Mouse (Mus musculus) heart, embryonic 14.5 days (tissue): ENCODE measurements around the gene Rab37. TPM values are rescaled to one million over a fixed set of nuclear protein-coding genes. Genes with fewer than 3 reads are reported as not detected.

Source experiments
- ATAC-seq: fragments of 200-750 bp; cut with Nextera tagmentation; 2 replicates; pipeline ENCODE4 v1.8.0; 2017; ENCODE audit warnings: low read depth, moderate TSS enrichment; ENCODE audit not compliant: insufficient number of reproducible peaks, insufficient read depth, low FRiP score
- H3K27ac ChIP-seq, 2 experiments: fragments of 200-500 bp in 1 of 2; fragments of 300-500 bp in 1 of 2; sonication (generic) in 1 of 2; replicated peaks in 1 of 2; 2 replicates each; pipeline ENCODE4 v1.5.1; 2012 to 2014; ENCODE audit warnings: low read depth in 2 of 2, low read length in 2 of 2, control low read depth in 1 of 2, mild to moderate bottlenecking in 1 of 2, mixed read lengths in 1 of 2; ENCODE audit not compliant: control insufficient read depth in 1 of 2, insufficient read depth in 1 of 2
- H3K27me3 ChIP-seq: fragments of 300-500 bp; sonication (generic); 2 replicates; pipeline ENCODE4 v1.6.1; 2014; ENCODE audit warnings: mild to moderate bottlenecking, low read length, control low read depth; ENCODE audit not compliant: control insufficient read depth, insufficient read depth
- H3K36me3 ChIP-seq: fragments of 300-500 bp; sonication (generic); 2 replicates; pipeline ENCODE4 v1.6.1; 2014; ENCODE audit warnings: mild to moderate bottlenecking, control low read depth, low read length, mixed read lengths; ENCODE audit not compliant: control insufficient read depth, insufficient read depth
- H3K4me1 ChIP-seq, 2 experiments: fragments of 200-500 bp in 1 of 2; fragments of 300-500 bp in 1 of 2; sonication (generic) in 1 of 2; 2 replicates each; pipeline ENCODE4 v1.6.1; 2012 to 2014; ENCODE audit warnings: low read length in 2 of 2, control low read depth in 1 of 2, mixed read lengths in 1 of 2; ENCODE audit not compliant: control insufficient read depth in 2 of 2, insufficient read depth in 2 of 2
- H3K4me2 ChIP-seq: fragments of 300-500 bp; sonication (generic); 2 replicates; pipeline ENCODE4 v1.6.1; 2014; ENCODE audit warnings: mild to moderate bottlenecking, low read length
- H3K4me3 ChIP-seq, 2 experiments: fragments of 200-500 bp in 1 of 2; fragments of 300-500 bp in 1 of 2; sonication (generic) in 1 of 2; 2 replicates each; pipeline ENCODE4 v1.5.1; 2012 to 2014; ENCODE audit warnings: low read length in 2 of 2, mild to moderate bottlenecking in 2 of 2, control low read depth in 1 of 2, low read depth in 1 of 2, moderate library complexity in 1 of 2; ENCODE audit not compliant: control insufficient read depth in 1 of 2, insufficient read depth in 1 of 2
- H3K9ac ChIP-seq: fragments of 300-500 bp; sonication (generic); 2 replicates; pipeline ENCODE4 v1.6.1; 2014; ENCODE audit warnings: mild to moderate bottlenecking, low read length
- H3K9me3 ChIP-seq: fragments of 300-500 bp; sonication (generic); 2 replicates; pipeline ENCODE4 v1.6.1; 2016; ENCODE audit warnings: low read length, control low read depth; ENCODE audit not compliant: control insufficient read depth
- WGBS: fragments of 180-500 bp; shearing (Covaris S2); extraction: QIAGEN DNeasy Blood & Tissue Kit; methylation state at CpG from one replicate; pipeline ENCODE4 v1.1.7; 2014; 5-methylcytosine and 5-hydroxymethylcytosine counted together
- polyA plus RNA-seq: library from polyadenylated mRNA; unstranded; fragments of >200 nt; fragmentation: Nextera tagmentation; extraction: Ambion mirVana; gene quantifications from 2 replicates; pipeline ENCODE4 v1.2.1, GENCODE M21; 2014

The Rab37 gene
- polyA plus RNA-seq, 1 experiment from 2014 or later = 0.89 TPM

GRCm38 (mm10) chr11:115086213-115086612, 5.0 kb upstream of the Rab37 start:
- no peak overlapping the region for H3K9ac ChIP-seq
- H3K4me3 ChIP-seq = no peak overlapping the region
- WGBS = 53% methylated on average over 7 of the region's 7 CpGs
- ATAC-seq = no peak
- no peaks in the 10 kb centered on the region for H3K36me3 ChIP-seq
- H3K4me2 ChIP-seq = no peak overlapping the region
- no peaks in the 10 kb centered on the region for H3K4me1 ChIP-seq
- no peaks in the 10 kb centered on the region for H3K9me3 ChIP-seq
- no peak overlapping the region for H3K27ac ChIP-seq
- peaks cover 33% of the 10 kb centered on the region for H3K27me3 ChIP-seq

GRCm38 (mm10) chr11:115089853-115090252, 1.4 kb upstream of the Rab37 start:
- Histone ChIP-seq H3K9me3 (peaks cover 5% of the 10 kb centered on the region), H3K27me3 (peaks cover 41% of the 10 kb centered on the region)
- WGBS = 63% methylated on average over 6 of the region's 6 CpGs

GRCm38 (mm10) chr11:115092140-115092539, 909 bp downstream of the Rab37 start:
- no peak overlapping the region for H3K4me3 ChIP-seq

More at GRCm38 (mm10) chr11:115089853-115090252, 1.4 kb upstream of the Rab37 start:
- H3K4me3 ChIP-seq = no peak overlapping the region
- no peak overlapping the region for H3K4me2 ChIP-seq
- no peaks in the 10 kb centered on the region for H3K36me3 ChIP-seq
- H3K27ac ChIP-seq = no peak overlapping the region
- H3K9ac ChIP-seq = no peak overlapping the region
- H3K4me1 ChIP-seq = no peaks in the 10 kb centered on the region; a peak in 1 of 4 replicates
- ATAC-seq = no peak

GRCm38 (mm10) chr11:115098203-115098932, 7.1 kb downstream of the Rab37 start:
- ATAC-seq = no peak
- no peak overlapping the region for H3K27ac ChIP-seq
- no peaks in the 10 kb centered on the region for H3K36me3 ChIP-seq

More at GRCm38 (mm10) chr11:115092140-115092539, 909 bp downstream of the Rab37 start:
- Histone ChIP-seq H3K9ac (no peak overlapping the region), H3K27ac (no peak overlapping the region), H3K27me3 (peaks cover 35% of the 10 kb centered on the region), H3K4me1 (no peaks in the 10 kb centered on the region; a peak in 1 of 4 replicates), H3K9me3 (peaks cover 5% of the 10 kb centered on the region), H3K4me2 (no peak overlapping the region), H3K36me3 (no peaks in the 10 kb centered on the region)
- 18% methylated on average over 4 of the region's 4 CpGs for WGBS
- ATAC-seq = no peak

GRCm38 (mm10) chr11:115099241-115099840, 8.1 kb downstream of the Rab37 start:
- 46% methylated on average over 16 of the region's 16 CpGs for WGBS
- no peak overlapping the region for H3K4me2 ChIP-seq

More at GRCm38 (mm10) chr11:115098203-115098932, 7.1 kb downstream of the Rab37 start:
- no peak overlapping the region for H3K4me3 ChIP-seq
- no peak overlapping the region for H3K4me2 ChIP-seq
- WGBS = 46% methylated on average over 10 of the region's 10 CpGs
- H3K9ac ChIP-seq = no peak overlapping the region
- H3K4me1 ChIP-seq = no peaks in the 10 kb centered on the region
- H3K9me3 ChIP-seq = peaks cover 2% of the 10 kb centered on the region
- H3K27me3 ChIP-seq = peaks cover under 1% of the 10 kb centered on the region; the same call in 1 of the 2 replicates

GRCm38 (mm10) chr11:115100032-115100621, 8.9 kb downstream of the Rab37 start:
- WGBS = 74% methylated on average over 5 of the region's 5 CpGs

More at GRCm38 (mm10) chr11:115099241-115099840, 8.1 kb downstream of the Rab37 start:
- Histone ChIP-seq H3K4me3 (no peak overlapping the region), H3K9me3 (no peaks in the 10 kb centered on the region), H3K9ac (no peak overlapping the region), H3K36me3 (no peaks in the 10 kb centered on the region), H3K27me3 (no peaks in the 10 kb centered on the region), H3K27ac (no peak overlapping the region), H3K4me1 (no peaks in the 10 kb centered on the region)
- no peak for ATAC-seq

GRCm38 (mm10) chr11:115100741-115101140, 9.5 kb downstream of the Rab37 start:
- H3K36me3 ChIP-seq = no peaks in the 10 kb centered on the region
- H3K4me2 ChIP-seq = no peak overlapping the region
- no peak overlapping the region for H3K4me3 ChIP-seq
- H3K4me1 ChIP-seq = no peaks in the 10 kb centered on the region
- no peak overlapping the region for H3K9ac ChIP-seq
- 76% methylated on average over 7 of the region's 7 CpGs for WGBS
- H3K9me3 ChIP-seq = no peaks in the 10 kb centered on the region
- H3K27ac ChIP-seq = no peak overlapping the region
- no peaks in the 10 kb centered on the region for H3K27me3 ChIP-seq
- no peak for ATAC-seq

More at GRCm38 (mm10) chr11:115100032-115100621, 8.9 kb downstream of the Rab37 start:
- no peak for ATAC-seq
- no peak overlapping the region for H3K4me2 ChIP-seq
- no peak overlapping the region for H3K4me3 ChIP-seq
- H3K9ac ChIP-seq = no peak overlapping the region
- H3K4me1 ChIP-seq = no peaks in the 10 kb centered on the region
- H3K9me3 ChIP-seq = no peaks in the 10 kb centered on the region
- H3K36me3 ChIP-seq = no peaks in the 10 kb centered on the region
- no peaks in the 10 kb centered on the region for H3K27me3 ChIP-seq
- H3K27ac ChIP-seq = no peak overlapping the region
